Mouse (Mus musculus): ENCODE measurements around the gene Arhgef18.

- TF ChIP-seq TAL1 (IDR thresholded peaks at IDR 0.05; ENCODE audit: low read length) = no peak
- no peak for TF ChIP-seq GATA1 (IDR thresholded peaks at IDR 0.05; ENCODE audit: low read length)
These were observed 5.5 kb upstream of the Arhgef18 start for GRCm38 (mm10) chr8:3387286-3387685.

All from erythroblast, embryonic 14.5 days (primary cell).